Mouse (Mus musculus) forebrain, embryonic 10.5 days (tissue): ENCODE results near the gene Gm6482. TPM values are rescaled to one million over a fixed set of nuclear protein-coding genes. Genes with fewer than 3 reads are reported as not detected.
"Not testable (repeated sequence)": the region's sequence is repeated elsewhere in the genome, so short reads cannot be mapped to it uniquely, and the experiment has no call there.

Experiments used
- DNase-seq: peaks from one replicate; pipeline ENCODE4 v3.0.0-alpha.2; 2017; ENCODE audit warnings: low spot score; ENCODE audit errors: extremely low spot score
- H3K27ac ChIP-seq: fragments of 300-500 bp; sonication (generic); 2 replicates; pipeline ENCODE4 v1.5.1; 2016; ENCODE audit warnings: mild to moderate bottlenecking
- H3K27me3 ChIP-seq: fragments of 300-500 bp; sonication (generic); 2 replicates; pipeline ENCODE4 v1.6.1; 2016; ENCODE audit warnings: mild to moderate bottlenecking; ENCODE audit not compliant: poor library complexity, severe bottlenecking
- H3K36me3 ChIP-seq: fragments of 300-500 bp; sonication (generic); replicated peaks from 2 replicates; pipeline ENCODE4 v1.6.1; 2016; ENCODE audit warnings: mild to moderate bottlenecking, moderate library complexity
- H3K4me1 ChIP-seq: fragments of 300-500 bp; sonication (generic); 2 replicates; pipeline ENCODE4 v1.6.1; 2016
- H3K4me3 ChIP-seq: fragments of 300-500 bp; sonication (generic); 2 replicates; pipeline ENCODE4 v1.5.1; 2016; ENCODE audit warnings: mild to moderate bottlenecking, moderate library complexity
- H3K9me3 ChIP-seq: fragments of 300-500 bp; sonication (generic); 2 replicates; pipeline ENCODE4 v1.6.1; 2016; ENCODE audit warnings: mild to moderate bottlenecking, moderate library complexity
- WGBS: fragments of 180-500 bp; shearing (Covaris S2); methylation state at CpG from one replicate; pipeline ENCODE4 v1.1.7; 2016; 5-methylcytosine and 5-hydroxymethylcytosine counted together
- polyA plus RNA-seq: library from polyadenylated mRNA; unstranded; fragments of >200 nt; fragmentation: Nextera tagmentation; extraction: Ambion mirVana; gene quantifications from 2 replicates; pipeline ENCODE4 v1.2.1, GENCODE M21; 2016

Gm6482 gene
- not detected in 2 replicates for polyA plus RNA-seq

- not testable (repeated sequence) for H3K36me3 ChIP-seq, H3K9me3 ChIP-seq, H3K4me1 ChIP-seq, DNase-seq, H3K27me3 ChIP-seq, H3K4me3 ChIP-seq, H3K27ac ChIP-seq
- 60% methylated on average over 1 of the region's 2 CpGs for WGBS
These were observed at the start of gene Gm6482 for GRCm38 (mm10) chr14:41408181-41408580. Gene Gm6482, minus strand, starts transcription at chr14:41408281.

GRCm38 (mm10) chr14:41453418-41453817 is 45.3 kb upstream of the Gm6482 start, which contains the start of gene Gm7954:
Gene Gm7954, minus strand, starts transcription at chr14:41453518.
- not testable (repeated sequence) for DNase-seq, H3K36me3 ChIP-seq, H3K4me1 ChIP-seq, H3K4me3 ChIP-seq, H3K27ac ChIP-seq, H3K27me3 ChIP-seq, H3K9me3 ChIP-seq
- no CpG with 5 or more reads among the region's 2 CpGs for WGBS

- H3K4me3 ChIP-seq, H3K36me3 ChIP-seq, H3K9me3 ChIP-seq, H3K4me1 ChIP-seq, H3K27ac ChIP-seq, H3K27me3 ChIP-seq: not testable (repeated sequence)
- DNase-seq = peak; percentile 23
- WGBS = 19% methylated on average over 12 of the region's 16 CpGs
These were observed 17.5 kb upstream of the Gm6482 start for GRCm38 (mm10) chr14:41425393-41426075.

- H3K4me1 ChIP-seq, H3K27ac ChIP-seq, H3K27me3 ChIP-seq, H3K9me3 ChIP-seq, H3K36me3 ChIP-seq: not testable (repeated sequence)
- peak; percentile 14 for DNase-seq
- WGBS = 4% methylated on average over 12 of the region's 14 CpGs
- peak overlapping the region; percentile 23 for H3K4me3 ChIP-seq
These were observed 16.6 kb upstream of the Gm6482 start for GRCm38 (mm10) chr14:41424694-41425093.

GRCm38 (mm10) chr14:41386279-41386678 is 21.8 kb downstream of the Gm6482 start, which contains the start of gene Gm7945:
Gene Gm7945, minus strand, starts transcription at chr14:41386379.
- H3K4me1 ChIP-seq, H3K36me3 ChIP-seq, H3K27me3 ChIP-seq, H3K27ac ChIP-seq, H3K4me3 ChIP-seq, H3K9me3 ChIP-seq, DNase-seq: not testable (repeated sequence)
- WGBS = no CpG with 5 or more reads among the region's 3 CpGs

Other genes with a start within 250 kb of the Gm6482 start
- not detected in 2 replicates for gene Sftpd, start 223.1 kb downstream of the Gm6482 start, polyA plus RNA-seq
- 0.17 TPM in 1 of 2 replicates, not detected in the other for gene Gm2832, start 129.5 kb downstream of the Gm6482 start, polyA plus RNA-seq
- not detected in 2 replicates for gene Gm5798, start 59.7 kb downstream of the Gm6482 start, polyA plus RNA-seq
- gene Gm7945, start 21.9 kb downstream of the Gm6482 start, polyA plus RNA-seq = not detected in 2 replicates
- not detected in 2 replicates for gene Gm7954, start 45.2 kb upstream of the Gm6482 start, polyA plus RNA-seq
- not detected in 2 replicates for gene Gm3486, start 81.2 kb upstream of the Gm6482 start, polyA plus RNA-seq
- not detected in 2 replicates for gene Gm7970, start 147.3 kb upstream of the Gm6482 start, polyA plus RNA-seq
- not detected in 2 replicates for gene 1700049E17Rik2, start 164.9 kb upstream of the Gm6482 start, polyA plus RNA-seq
- not detected in 2 replicates for gene Gm3072, start 216.3 kb upstream of the Gm6482 start, polyA plus RNA-seq
- gene Gm3676, start 238.2 kb upstream of the Gm6482 start, polyA plus RNA-seq = not detected in 2 replicates